Mouse (Mus musculus): ENCODE results near the gene Olfr1457. TPM values are rescaled to one million over a fixed set of nuclear protein-coding genes. Genes with fewer than 3 reads are reported as not detected.

Gene Olfr1457
- not detected in 2 replicates for polyA plus RNA-seq (2014; fragmentation: Nextera tagmentation; extraction: Ambion mirVana)

GRCm38 (mm10) chr19:13097791-13098190 lies at the start of gene Olfr1457:
Gene Olfr1457 (minus strand): TSS chr19:13097891.
- Histone ChIP-seq H3K4me3 (ENCODE audit: low read depth, low read length) (no peak within 1 kb of the TSS), H3K9ac (ENCODE audit: low read length) (no peak within 1 kb of the TSS), H3K4me1 (ENCODE audit: control insufficient read depth, insufficient read depth, low read length) (no peaks in the 10 kb centered on the region), H3K4me2 (ENCODE audit: low read length) (no peak within 1 kb of the TSS), H3K27ac (ENCODE audit: low read depth, low read length) (no peak within 1 kb of the TSS), H3K36me3 (ENCODE audit: control insufficient read depth, insufficient read depth, low read length) (no peaks in the 10 kb centered on the region), H3K27me3 (replicated peaks; ENCODE audit: control insufficient read depth, insufficient read depth, low read length) (no peaks in the 10 kb centered on the region), H3K9me3 (replicated peaks; ENCODE audit: control insufficient read depth, low read length) (0 out of 2 replicates have a peak, but pooled peaks cover 7% of the 10 kb centered on the region)
- WGBS, result 68% methylated on average over 2 of the region's 2 CpGs
- DNase-seq (ENCODE audit: low spot score) (no peak), ATAC-seq (no peak)

DNA sequence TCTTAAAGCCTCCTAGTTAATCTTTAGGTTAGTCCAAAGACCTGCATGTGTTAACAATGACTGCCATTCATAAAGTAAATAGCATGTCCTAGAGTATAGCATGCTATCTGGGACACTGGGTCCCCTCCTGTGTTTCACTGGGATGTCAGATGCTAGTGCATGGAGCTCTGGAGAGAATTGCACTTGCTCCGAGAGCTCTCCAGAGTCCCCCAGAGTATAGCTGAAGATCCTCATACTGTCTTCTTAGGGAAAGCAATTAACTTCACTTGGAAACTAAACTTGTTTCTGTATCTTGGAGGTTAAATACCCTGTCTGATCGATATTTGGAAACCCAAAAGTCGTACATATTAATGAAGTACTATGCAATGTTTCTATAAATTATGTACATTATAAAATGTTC lies 9.0 kb upstream of the Olfr1457 start, which contains the start of gene Olfr1458:
Gene Olfr1458 (minus strand): TSS at position 101 of the 400 bp plus-strand sequence.
- DNase-seq (ENCODE audit: low spot score) (no peak), ATAC-seq (no peak)
- Histone ChIP-seq H3K4me2 (ENCODE audit: low read length) (no peak within 1 kb of the TSS), H3K27ac (ENCODE audit: low read depth, low read length) (no peak within 1 kb of the TSS), H3K9me3 (replicated peaks; ENCODE audit: control insufficient read depth, low read length) (peaks cover 10% of the 10 kb centered on the region; the same call in 1 of the 2 replicates), H3K9ac (ENCODE audit: low read length) (no peak within 1 kb of the TSS), H3K4me1 (ENCODE audit: control insufficient read depth, insufficient read depth, low read length) (no peaks in the 10 kb centered on the region), H3K4me3 (ENCODE audit: low read depth, low read length) (no peak within 1 kb of the TSS), H3K27me3 (replicated peaks; ENCODE audit: control insufficient read depth, insufficient read depth, low read length) (no peaks in the 10 kb centered on the region), H3K36me3 (ENCODE audit: control insufficient read depth, insufficient read depth, low read length) (no peaks in the 10 kb centered on the region)
- 86% methylated on average over 3 of the region's 3 CpGs for WGBS

- Histone ChIP-seq H3K4me3 (ENCODE audit: low read depth, low read length) (no peak overlapping the region), H3K27ac (ENCODE audit: low read depth, low read length) (no peak overlapping the region), H3K4me1 (ENCODE audit: control insufficient read depth, insufficient read depth, low read length) (no peaks in the 10 kb centered on the region), H3K9me3 (replicated peaks; ENCODE audit: control insufficient read depth, low read length) (peaks cover 6% of the 10 kb centered on the region; the same call in 1 of the 2 replicates), H3K9ac (ENCODE audit: low read length) (no peak overlapping the region), H3K27me3 (replicated peaks; ENCODE audit: control insufficient read depth, insufficient read depth, low read length) (no peaks in the 10 kb centered on the region), H3K36me3 (ENCODE audit: control insufficient read depth, insufficient read depth, low read length) (no peaks in the 10 kb centered on the region), H3K4me2 (ENCODE audit: low read length) (no peak overlapping the region)
- 91% methylated on average over 1 of the region's 1 CpGs for WGBS
- DNase-seq (ENCODE audit: low spot score), result no peak
- no peak for ATAC-seq
Observed at GRCm38 (mm10) chr19:13093908-13094307, 3.8 kb downstream of the Olfr1457 start.

GRCm38 (mm10) chr19:13060310-13060709 lies 37.4 kb downstream of the Olfr1457 start, which contains the start of gene Olfr1454:
Gene Olfr1454 (plus strand): TSS chr19:13060610.
- Histone ChIP-seq H3K4me1 (ENCODE audit: control insufficient read depth, insufficient read depth, low read length) (no peaks in the 10 kb centered on the region), H3K36me3 (ENCODE audit: control insufficient read depth, insufficient read depth, low read length) (no peaks in the 10 kb centered on the region), H3K9me3 (replicated peaks; ENCODE audit: control insufficient read depth, low read length) (peaks cover 8% of the 10 kb centered on the region; the same call in 1 of the 2 replicates), H3K9ac (ENCODE audit: low read length) (no peak within 1 kb of the TSS), H3K27ac (ENCODE audit: low read depth, low read length) (no peak within 1 kb of the TSS), H3K27me3 (replicated peaks; ENCODE audit: control insufficient read depth, insufficient read depth, low read length) (no peaks in the 10 kb centered on the region), H3K4me3 (ENCODE audit: low read depth, low read length) (no peak within 1 kb of the TSS), H3K4me2 (ENCODE audit: low read length) (no peak within 1 kb of the TSS)
- DNase-seq (ENCODE audit: low spot score) (no peak), ATAC-seq (no peak)
- 72% methylated on average over 2 of the region's 2 CpGs for WGBS

Other genes starting within 250 kb of the Olfr1457 start
- gene Olfr1444, start 240.6 kb downstream of the Olfr1457 start, polyA plus RNA-seq (2014; fragmentation: Nextera tagmentation; extraction: Ambion mirVana), result not detected in 2 replicates
- not detected in 2 replicates for gene Olfr1445, start 214.0 kb downstream of the Olfr1457 start, polyA plus RNA-seq (2014; fragmentation: Nextera tagmentation; extraction: Ambion mirVana)
- gene Olfr1446, start 204.4 kb downstream of the Olfr1457 start, polyA plus RNA-seq (2014; fragmentation: Nextera tagmentation; extraction: Ambion mirVana), result not detected in 2 replicates
- not detected in 2 replicates for gene Olfr1447, start 194.1 kb downstream of the Olfr1457 start, polyA plus RNA-seq (2014; fragmentation: Nextera tagmentation; extraction: Ambion mirVana)
- gene Olfr1448, start 173.5 kb downstream of the Olfr1457 start, polyA plus RNA-seq (2014; fragmentation: Nextera tagmentation; extraction: Ambion mirVana), result not detected in 2 replicates
- not detected in 2 replicates for gene Olfr1449, start 167.1 kb downstream of the Olfr1457 start, polyA plus RNA-seq (2014; fragmentation: Nextera tagmentation; extraction: Ambion mirVana)
- gene Olfr1450, start 147.6 kb downstream of the Olfr1457 start, polyA plus RNA-seq (2014; fragmentation: Nextera tagmentation; extraction: Ambion mirVana), result not detected in 2 replicates
- not detected in 2 replicates for gene Olfr1451, start 102.9 kb downstream of the Olfr1457 start, polyA plus RNA-seq (2014; fragmentation: Nextera tagmentation; extraction: Ambion mirVana)
- not detected in 2 replicates for gene Olfr1453, start 69.6 kb downstream of the Olfr1457 start, polyA plus RNA-seq (2014; fragmentation: Nextera tagmentation; extraction: Ambion mirVana)
- not detected in 2 replicates for gene Olfr1454, start 37.3 kb downstream of the Olfr1457 start, polyA plus RNA-seq (2014; fragmentation: Nextera tagmentation; extraction: Ambion mirVana)
- not detected in 2 replicates for gene Olfr1458, start 8.9 kb upstream of the Olfr1457 start, polyA plus RNA-seq (2014; fragmentation: Nextera tagmentation; extraction: Ambion mirVana)
- not detected in 2 replicates for gene Olfr1459, start 51.7 kb upstream of the Olfr1457 start, polyA plus RNA-seq (2014; fragmentation: Nextera tagmentation; extraction: Ambion mirVana)
- not detected in 2 replicates for gene Olfr1461, start 65.1 kb upstream of the Olfr1457 start, polyA plus RNA-seq (2014; fragmentation: Nextera tagmentation; extraction: Ambion mirVana)
- gene Olfr1462, start 87.8 kb upstream of the Olfr1457 start, polyA plus RNA-seq (2014; fragmentation: Nextera tagmentation; extraction: Ambion mirVana), result not detected in 2 replicates
- not detected in 2 replicates for gene Olfr1463, start 133.4 kb upstream of the Olfr1457 start, polyA plus RNA-seq (2014; fragmentation: Nextera tagmentation; extraction: Ambion mirVana)
- not detected in 2 replicates for gene Olfr1465, start 217.7 kb upstream of the Olfr1457 start, polyA plus RNA-seq (2014; fragmentation: Nextera tagmentation; extraction: Ambion mirVana)
- not detected in 2 replicates for gene Olfr1466, start 241.0 kb upstream of the Olfr1457 start, polyA plus RNA-seq (2014; fragmentation: Nextera tagmentation; extraction: Ambion mirVana)

Measured in forebrain, embryonic 14.5 days (tissue).